Mouse (Mus musculus): ENCODE measurements around the gene Chil1. TPM values are rescaled to one million over a fixed set of nuclear protein-coding genes. Genes with fewer than 3 reads are reported as not detected.
A peak's percentile ranks its signal among the peaks of the same experiment; 100 is the strongest.

Gene Chil1
- polyA plus RNA-seq, 1 experiment, result 0.56 TPM

DNA sequence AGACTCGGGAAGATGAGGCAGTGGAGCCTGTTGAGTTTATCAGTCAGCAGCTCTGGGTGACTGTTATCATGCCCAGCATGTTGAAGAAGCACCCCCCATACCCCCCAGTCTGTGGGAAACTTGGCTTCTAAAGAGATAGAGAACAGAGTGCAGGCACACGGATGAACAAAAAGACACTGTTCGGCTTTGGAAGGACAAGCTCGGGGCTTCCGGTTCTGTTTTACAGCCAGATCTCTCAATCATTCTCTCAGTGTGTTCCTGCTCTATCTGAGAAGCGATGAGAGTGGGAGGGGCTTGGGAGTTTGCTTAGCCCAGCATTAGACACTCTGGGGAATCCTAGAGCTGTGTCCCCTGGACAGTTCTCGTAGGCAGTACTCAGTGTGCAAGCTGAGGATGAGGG, 31.4 kb downstream of the Chil1 start:
- Histone ChIP-seq H3K36me3 (ENCODE audit: control insufficient read depth, insufficient read depth, low read length) (no peaks in the 10 kb centered on the region), H3K27ac (ENCODE audit: insufficient read depth, low read depth, low read length) (no peak overlapping the region), H3K4me3 (ENCODE audit: insufficient read depth, low read depth, low read length) (no peak overlapping the region), H3K4me1 (ENCODE audit: control insufficient read depth, insufficient read depth, low read length) (0 out of 2 replicates have a peak, but pooled peaks cover 4% of the 10 kb centered on the region), H3K27me3 (replicated peaks; ENCODE audit: control insufficient read depth, insufficient read depth, low read length) (no peaks in the 10 kb centered on the region)
- 72% methylated on average over 7 of the region's 7 CpGs for WGBS
- TF ChIP-seq CTCF (conservative IDR thresholded peaks at IDR 0.05; ENCODE audit: insufficient read depth, insufficient read length, low read depth, low read length), result no peak
- no peak for TF ChIP-seq POLR2A (IDR thresholded peaks at IDR 0.05; ENCODE audit: low read depth, low read length)
- DNase-seq, result no peak

DNA sequence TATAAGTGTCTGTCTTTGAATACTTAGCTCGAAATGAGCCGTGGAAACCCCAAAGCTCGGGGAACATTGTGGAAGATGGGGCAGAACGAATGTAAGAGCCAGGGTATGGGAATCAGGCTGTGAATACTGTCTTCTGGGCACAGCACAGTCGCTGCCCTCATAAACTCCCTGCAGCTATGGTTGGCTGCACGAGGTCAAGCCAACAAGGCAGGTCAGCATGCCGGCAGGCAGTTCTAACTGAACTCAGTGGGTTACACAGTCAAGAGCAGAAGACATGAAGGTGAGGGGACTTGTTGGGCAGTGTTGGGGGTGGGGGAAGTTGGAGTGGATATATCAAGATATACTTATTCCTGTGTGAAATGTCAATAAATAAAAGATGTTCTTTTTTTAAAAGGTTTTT, 33.1 kb downstream of the Chil1 start:
- H3K4me3 ChIP-seq (ENCODE audit: insufficient read depth, low read depth, low read length), result no peak overlapping the region
- H3K27ac ChIP-seq (ENCODE audit: insufficient read depth, low read depth, low read length), result no peak overlapping the region
- peak; percentile 31 for DNase-seq
- no peaks in the 10 kb centered on the region for H3K27me3 ChIP-seq (replicated peaks; ENCODE audit: control insufficient read depth, insufficient read depth, low read length)
- 52% methylated on average over 7 of the region's 7 CpGs for WGBS
- no peaks in the 10 kb centered on the region for H3K36me3 ChIP-seq (ENCODE audit: control insufficient read depth, insufficient read depth, low read length)
- H3K4me1 ChIP-seq (ENCODE audit: control insufficient read depth, insufficient read depth, low read length), result 0 out of 2 replicates have a peak, but pooled peaks cover 4% of the 10 kb centered on the region
- no peak for TF ChIP-seq CTCF (conservative IDR thresholded peaks at IDR 0.05; ENCODE audit: insufficient read depth, insufficient read length, low read depth, low read length)
- no peak for TF ChIP-seq POLR2A (IDR thresholded peaks at IDR 0.05; ENCODE audit: low read depth, low read length)

DNA sequence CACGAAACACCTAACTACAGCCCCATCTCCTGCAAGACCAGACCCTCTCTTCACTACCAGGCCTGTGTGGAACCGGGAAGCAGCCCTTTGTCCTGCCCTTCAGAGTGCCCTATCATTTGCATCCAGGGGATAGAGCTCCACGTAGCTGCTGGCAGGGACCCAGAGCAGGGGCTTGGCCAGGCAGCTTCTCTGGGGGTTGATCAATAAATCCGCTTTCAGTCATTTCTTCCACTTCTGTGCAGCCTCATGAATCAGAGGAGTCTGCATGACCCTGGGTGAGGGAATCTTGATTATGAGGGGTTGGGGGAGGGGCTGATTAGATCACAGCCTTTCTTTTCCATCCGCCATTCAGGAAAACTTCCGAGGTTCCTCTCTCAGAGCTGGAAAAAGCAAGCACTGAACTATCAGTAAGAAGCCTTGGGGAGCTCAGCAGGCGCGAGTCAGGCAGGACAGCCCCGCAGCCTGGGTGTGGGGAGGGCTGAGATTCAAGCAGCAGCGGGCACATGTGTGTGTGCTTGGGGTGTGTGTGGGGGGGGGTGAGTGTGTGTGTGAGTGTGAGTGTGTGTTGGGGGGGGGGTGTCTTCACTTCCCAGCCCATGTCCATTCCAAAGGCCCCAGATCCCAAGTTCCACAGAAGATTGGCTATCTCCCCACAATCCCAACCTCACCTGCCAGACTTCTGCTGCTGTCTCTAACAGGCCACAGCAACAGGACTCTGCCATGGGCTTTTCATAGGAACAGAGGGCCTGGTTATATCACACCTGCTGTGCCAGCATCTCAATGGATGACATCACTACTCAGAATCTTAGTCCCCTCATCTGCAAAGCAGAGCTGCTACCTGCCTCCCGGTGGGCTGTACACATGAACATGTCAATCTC, 34.0 kb downstream of the Chil1 start:
- H3K4me3 ChIP-seq (ENCODE audit: insufficient read depth, low read depth, low read length), result no peak overlapping the region
- H3K27ac ChIP-seq (ENCODE audit: insufficient read depth, low read depth, low read length), result no peak overlapping the region
- no peak for DNase-seq
- H3K4me1 ChIP-seq (ENCODE audit: control insufficient read depth, insufficient read depth, low read length), result 0 out of 2 replicates have a peak, but pooled peaks cover 4% of the 10 kb centered on the region
- no peaks in the 10 kb centered on the region for H3K27me3 ChIP-seq (replicated peaks; ENCODE audit: control insufficient read depth, insufficient read depth, low read length)
- no peak for TF ChIP-seq CTCF (conservative IDR thresholded peaks at IDR 0.05; ENCODE audit: insufficient read depth, insufficient read length, low read depth, low read length)
- TF ChIP-seq POLR2A (IDR thresholded peaks at IDR 0.05; ENCODE audit: low read depth, low read length), result no peak
- 70% methylated on average over 11 of the region's 11 CpGs for WGBS
- H3K36me3 ChIP-seq (ENCODE audit: control insufficient read depth, insufficient read depth, low read length), result no peaks in the 10 kb centered on the region

DNA sequence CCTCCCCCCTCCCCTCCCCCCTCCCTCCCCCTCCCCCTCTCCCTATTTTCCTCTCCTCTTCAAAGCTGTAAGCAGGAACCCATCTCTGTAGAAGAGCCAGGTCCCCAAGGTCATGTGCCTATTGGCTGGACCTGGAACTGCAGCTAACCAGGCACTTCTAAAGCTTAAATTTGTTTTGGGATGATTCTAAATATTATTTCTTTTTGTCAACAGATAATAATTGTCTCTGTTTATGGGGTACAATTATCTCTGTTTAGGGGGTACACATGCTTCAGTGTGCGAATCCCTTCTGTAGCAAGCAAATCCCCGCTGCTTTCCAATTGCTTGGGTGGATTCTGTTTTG, 34.6 kb downstream of the Chil1 start:
- Histone ChIP-seq H3K4me3 (ENCODE audit: insufficient read depth, low read depth, low read length) (no peak overlapping the region), H3K27ac (ENCODE audit: insufficient read depth, low read depth, low read length) (no peak overlapping the region; the same call in 1 of the 2 replicates), H3K27me3 (replicated peaks; ENCODE audit: control insufficient read depth, insufficient read depth, low read length) (no peaks in the 10 kb centered on the region), H3K4me1 (ENCODE audit: control insufficient read depth, insufficient read depth, low read length) (0 out of 2 replicates have a peak, but pooled peaks cover 4% of the 10 kb centered on the region), H3K36me3 (ENCODE audit: control insufficient read depth, insufficient read depth, low read length) (no peaks in the 10 kb centered on the region)
- DNase-seq, result no peak
- 84% methylated on average over 2 of the region's 2 CpGs for whole genome bisulfite sequencing
- no peak for TF ChIP-seq POLR2A (IDR thresholded peaks at IDR 0.05; ENCODE audit: low read depth, low read length)
- 0 out of 2 replicates have a peak, but pooled peaks have one; percentile 7 for TF ChIP-seq CTCF (conservative IDR thresholded peaks at IDR 0.05; ENCODE audit: insufficient read depth, insufficient read length, low read depth, low read length)

DNA sequence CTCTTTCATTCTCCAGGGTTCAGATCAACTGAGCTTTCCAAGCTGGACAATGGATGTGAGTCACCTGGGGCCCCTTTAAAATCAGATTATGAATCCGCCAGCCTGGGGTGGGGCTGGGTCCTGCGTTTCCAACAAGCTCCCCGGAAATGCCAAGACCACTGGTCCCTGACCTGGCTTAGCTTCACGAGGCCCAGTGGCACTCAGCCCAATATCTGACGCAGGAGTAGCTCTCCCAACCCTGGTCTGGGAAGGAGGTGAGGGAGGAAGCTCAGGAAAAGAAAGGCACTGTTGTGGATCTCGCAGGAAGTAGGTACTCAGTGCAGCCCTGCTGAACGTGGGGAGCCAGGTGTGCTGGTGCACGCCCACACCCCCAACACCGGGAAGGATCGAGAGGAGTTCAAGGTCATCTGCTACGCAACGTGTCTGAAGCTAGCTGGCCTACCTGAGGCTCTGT, 35.1 kb downstream of the Chil1 start:
- H3K4me1 ChIP-seq (ENCODE audit: control insufficient read depth, insufficient read depth, low read length), result 0 out of 2 replicates have a peak, but pooled peaks cover 4% of the 10 kb centered on the region
- H3K27me3 ChIP-seq (replicated peaks; ENCODE audit: control insufficient read depth, insufficient read depth, low read length), result no peaks in the 10 kb centered on the region
- no peaks in the 10 kb centered on the region for H3K36me3 ChIP-seq (ENCODE audit: control insufficient read depth, insufficient read depth, low read length)
- H3K27ac ChIP-seq (ENCODE audit: insufficient read depth, low read depth, low read length), result peak overlapping the region; percentile 17; the same call in 1 of the 2 replicates
- no peak overlapping the region for H3K4me3 ChIP-seq (ENCODE audit: insufficient read depth, low read depth, low read length)
- TF ChIP-seq POLR2A (IDR thresholded peaks at IDR 0.05; ENCODE audit: low read depth, low read length) (no peak), CTCF (conservative IDR thresholded peaks at IDR 0.05; ENCODE audit: insufficient read depth, insufficient read length, low read depth, low read length) (no peak)
- DNase-seq, result peak; percentile 56
- WGBS, result 40% methylated on average over 12 of the region's 12 CpGs

DNA sequence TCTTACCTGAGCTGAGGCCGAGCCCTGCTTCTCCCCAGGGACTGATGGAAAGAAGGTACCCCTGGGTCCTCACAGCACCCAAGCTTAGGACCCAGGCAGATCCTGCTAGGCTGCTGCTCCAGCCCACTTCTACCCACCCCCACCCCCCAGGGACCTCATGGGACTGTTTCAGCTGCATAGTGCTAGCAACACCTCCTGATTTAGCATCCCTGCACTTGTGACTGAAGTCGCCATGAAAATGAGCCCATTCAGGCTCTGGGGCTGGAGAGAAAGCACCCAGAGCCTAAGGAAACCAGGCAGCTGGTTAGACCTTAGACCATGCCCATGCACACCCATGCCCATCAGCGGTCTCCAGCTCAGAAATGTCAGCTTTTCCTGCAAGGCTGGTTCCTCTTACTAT, 36.0 kb downstream of the Chil1 start:
- no peaks in the 10 kb centered on the region for H3K36me3 ChIP-seq (ENCODE audit: control insufficient read depth, insufficient read depth, low read length)
- TF ChIP-seq CTCF (conservative IDR thresholded peaks at IDR 0.05; ENCODE audit: insufficient read depth, insufficient read length, low read depth, low read length), result no peak
- no peak for TF ChIP-seq POLR2A (IDR thresholded peaks at IDR 0.05; ENCODE audit: low read depth, low read length)
- no peak overlapping the region for H3K27ac ChIP-seq (ENCODE audit: insufficient read depth, low read depth, low read length)
- H3K4me1 ChIP-seq (ENCODE audit: control insufficient read depth, insufficient read depth, low read length), result peaks cover 10% of the 10 kb centered on the region; the same call in 1 of the 2 replicates
- WGBS, result 92% methylated on average over 3 of the region's 3 CpGs
- no peaks in the 10 kb centered on the region for H3K27me3 ChIP-seq (replicated peaks; ENCODE audit: control insufficient read depth, insufficient read depth, low read length)
- no peak overlapping the region for H3K4me3 ChIP-seq (ENCODE audit: insufficient read depth, low read depth, low read length)
- no peak for DNase-seq

DNA sequence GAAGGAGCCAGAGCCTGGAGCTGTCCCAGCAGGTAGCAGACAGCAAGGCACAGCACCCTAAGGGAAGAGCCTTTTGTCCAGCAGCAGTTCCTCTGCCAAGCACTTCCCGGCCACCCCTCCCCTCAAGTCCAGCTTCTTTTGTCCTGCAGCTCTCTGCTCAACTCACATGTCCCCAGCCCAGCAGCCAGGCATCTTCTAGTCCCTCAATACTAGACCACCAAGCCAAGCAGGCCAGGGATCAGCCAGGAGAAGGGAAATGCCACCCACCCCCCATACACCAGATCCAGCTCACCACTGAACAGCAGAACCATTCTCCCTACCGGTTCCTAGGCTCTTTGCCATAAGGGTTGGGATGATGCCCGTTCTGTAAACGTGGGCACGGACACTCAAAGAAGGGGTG, 37.6 kb downstream of the Chil1 start:
- Histone ChIP-seq H3K4me1 (ENCODE audit: control insufficient read depth, insufficient read depth, low read length) (peaks cover 10% of the 10 kb centered on the region; the same call in 1 of the 2 replicates), H3K36me3 (ENCODE audit: control insufficient read depth, insufficient read depth, low read length) (no peaks in the 10 kb centered on the region), H3K4me3 (ENCODE audit: insufficient read depth, low read depth, low read length) (no peak overlapping the region), H3K27me3 (replicated peaks; ENCODE audit: control insufficient read depth, insufficient read depth, low read length) (no peaks in the 10 kb centered on the region), H3K27ac (ENCODE audit: insufficient read depth, low read depth, low read length) (no peak overlapping the region)
- TF ChIP-seq POLR2A (IDR thresholded peaks at IDR 0.05; ENCODE audit: low read depth, low read length), result no peak
- TF ChIP-seq CTCF (conservative IDR thresholded peaks at IDR 0.05; ENCODE audit: insufficient read depth, insufficient read length, low read depth, low read length), result no peak
- no peak for DNase-seq
- WGBS, result 89% methylated on average over 5 of the region's 5 CpGs
